Mouse (Mus musculus) CH12.LX (cell line): ENCODE data around the gene Olfr543. TPM values are rescaled to one million over a fixed set of nuclear protein-coding genes. Genes with fewer than 3 reads are reported as not detected.

Experiments used
- DNase-seq: peaks from one replicate; pipeline ENCODE4 v3.0.0-alpha.2; 2013; ENCODE audit errors: extremely low read depth
- H3K27ac ChIP-seq: 2 replicates; pipeline ENCODE4 v1.5.1; 2012; ENCODE audit warnings: low read depth, mild to moderate bottlenecking, control low read depth, moderate library complexity; ENCODE audit not compliant: insufficient read depth
- H3K27me3 ChIP-seq: replicated peaks from 2 replicates; pipeline ENCODE3; 2012; ENCODE audit warnings: inconsistent platforms
- H3K36me3 ChIP-seq, 2 experiments: replicated peaks in 1 of 2; 2 replicates each; pipeline versions ENCODE3 to v1.6.1; 2012; ENCODE audit warnings: inconsistent platforms in 1 of 2, low read length in 1 of 2, mild to moderate bottlenecking in 1 of 2, mixed read lengths in 1 of 2, moderate library complexity in 1 of 2; ENCODE audit not compliant: control insufficient read depth in 1 of 2, insufficient read depth in 1 of 2
- H3K4me1 ChIP-seq, 2 experiments: 2 replicates each; pipeline ENCODE4 v1.6.1; 2012; ENCODE audit warnings: inconsistent platforms in 1 of 2, moderate library complexity in 1 of 2; ENCODE audit not compliant: insufficient read depth in 2 of 2, control insufficient read depth in 1 of 2
- H3K4me2 ChIP-seq: 2 replicates; pipeline ENCODE4 v1.6.1; 2012; ENCODE audit warnings: low read depth, mild to moderate bottlenecking, control low read depth; ENCODE audit not compliant: poor library complexity, insufficient read depth, severe bottlenecking
- H3K4me3 ChIP-seq, 3 experiments: fragments of 150-350 bp in 1 of 3; sonication (generic) in 1 of 3; replicated peaks in 1 of 3; 2 replicates each; pipeline versions ENCODE3 to v1.5.1; 2011 to 2012; ENCODE audit warnings: low read depth in 2 of 3, low read length in 2 of 3, mild to moderate bottlenecking in 2 of 3, moderate library complexity in 2 of 3, control low read depth in 1 of 3, improper control_type of control experiment in 1 of 3, inconsistent platforms in 1 of 3, mixed read lengths in 1 of 3; ENCODE audit not compliant: poor library complexity in 1 of 3
- H3K79me2 ChIP-seq: replicated peaks from 2 replicates; pipeline ENCODE4 v1.6.1; 2012; ENCODE audit warnings: mild to moderate bottlenecking, moderate library complexity; ENCODE audit not compliant: control insufficient read depth, poor library complexity, insufficient read depth, severe bottlenecking; ENCODE audit errors: extremely low read depth
- H3K9ac ChIP-seq: 2 replicates; pipeline ENCODE4 v1.6.1; 2012; ENCODE audit warnings: low read depth, mild to moderate bottlenecking, control low read depth, moderate library complexity; ENCODE audit not compliant: insufficient read depth
- H3K9me3 ChIP-seq: replicated peaks from 2 replicates; pipeline ENCODE3; 2012; ENCODE audit warnings: low read length, inconsistent platforms, mixed read lengths
- CHD1 ChIP-seq: IDR thresholded peaks from 2 replicates; pipeline ENCODE4 v1.6.1; 2012; ENCODE audit warnings: low read depth, low read length, improper control_type of control experiment, inconsistent platforms
- CTCF ChIP-seq, 2 experiments: IDR thresholded peaks in 1 of 2; conservative IDR thresholded peaks in 1 of 2; 2 replicates each; pipeline ENCODE4 v1.5.1; 2011 to 2012; ENCODE audit warnings: low read depth in 2 of 2, low read length in 2 of 2, improper control_type of control experiment in 1 of 2, inconsistent platforms in 1 of 2, mild to moderate bottlenecking in 1 of 2, moderate library complexity in 1 of 2
- EP300 ChIP-seq: IDR thresholded peaks from 2 replicates; pipeline ENCODE4 v1.6.1; 2011; ENCODE audit warnings: low read length, improper control_type of control experiment
- ETS1 ChIP-seq: conservative IDR thresholded peaks from 2 replicates; pipeline ENCODE4 v1.6.1; 2012; ENCODE audit warnings: low read depth, mild to moderate bottlenecking, inconsistent platforms, low read length, improper control_type of control experiment, moderate library complexity
- GABPA ChIP-seq: IDR thresholded peaks from 2 replicates; pipeline ENCODE4 v1.6.1; 2012; ENCODE audit warnings: low read depth, low read length, improper control_type of control experiment, inconsistent platforms; ENCODE audit not compliant: insufficient replicate concordance
- IRF4 ChIP-seq: IDR thresholded peaks from 2 replicates; pipeline ENCODE4 v1.6.1; 2014; ENCODE audit warnings: low read depth, mild to moderate bottlenecking, inconsistent platforms, low read length, improper control_type of control experiment
- JUN ChIP-seq: IDR thresholded peaks from 2 replicates; pipeline ENCODE4 v1.6.1; 2011; ENCODE audit warnings: low read depth, mild to moderate bottlenecking, low read length, improper control_type of control experiment, moderate library complexity; ENCODE audit not compliant: insufficient read depth
- JUND ChIP-seq: conservative IDR thresholded peaks from 2 replicates; pipeline ENCODE4 v1.6.1; 2011; ENCODE audit warnings: low read depth, low read length, improper control_type of control experiment
- KAT2A ChIP-seq: IDR thresholded peaks from 2 replicates; pipeline ENCODE4 v1.6.1; 2012; ENCODE audit warnings: low read length, improper control_type of control experiment, inconsistent platforms; ENCODE audit not compliant: insufficient replicate concordance
- MAFK ChIP-seq: IDR thresholded peaks from 2 replicates; pipeline ENCODE4 v1.6.1; 2011; ENCODE audit warnings: low read length, improper control_type of control experiment; ENCODE audit not compliant: insufficient replicate concordance
- MAX ChIP-seq: IDR thresholded peaks from 2 replicates; pipeline ENCODE4 v1.6.1; 2011; ENCODE audit warnings: low read length, improper control_type of control experiment
- MAZ ChIP-seq: IDR thresholded peaks from 2 replicates; pipeline ENCODE4 v1.6.1; 2012; ENCODE audit warnings: low read depth, mild to moderate bottlenecking, inconsistent platforms, low read length, improper control_type of control experiment, moderate library complexity
- MEF2A ChIP-seq: IDR thresholded peaks from 2 replicates; pipeline ENCODE4 v1.6.1; 2014; ENCODE audit warnings: low read depth, mild to moderate bottlenecking, inconsistent platforms, low read length, improper control_type of control experiment, borderline replicate concordance
- MXI1 ChIP-seq: IDR thresholded peaks from 2 replicates; pipeline ENCODE4 v1.6.1; 2011; ENCODE audit warnings: mild to moderate bottlenecking, low read depth, low read length, improper control_type of control experiment
- MYC ChIP-seq: IDR thresholded peaks from 2 replicates; pipeline ENCODE4 v1.6.1; 2011; ENCODE audit warnings: low read depth, mild to moderate bottlenecking, improper control_type of control experiment, low read length
- POLR2A ChIP-seq: IDR thresholded peaks from 2 replicates; pipeline ENCODE4 v1.6.1; 2011; ENCODE audit warnings: low read depth, mild to moderate bottlenecking, improper control_type of control experiment, low read length
- POLR2AphosphoS2 ChIP-seq: IDR thresholded peaks from 2 replicates; pipeline ENCODE4 v1.6.1; 2011; ENCODE audit warnings: low read depth, low read length, improper control_type of control experiment
- SIN3A ChIP-seq: IDR thresholded peaks from 2 replicates; pipeline ENCODE4 v1.6.1; 2012; ENCODE audit warnings: low read length, improper control_type of control experiment, inconsistent platforms
- SMC3 ChIP-seq: IDR thresholded peaks from 2 replicates; pipeline ENCODE4 v1.6.1; 2011; ENCODE audit warnings: low read depth, low read length, improper control_type of control experiment
- TBP ChIP-seq: conservative IDR thresholded peaks from 2 replicates; pipeline ENCODE4 v1.6.1; 2011; ENCODE audit warnings: low read depth, low read length, improper control_type of control experiment
- TCF12 ChIP-seq: IDR thresholded peaks from 2 replicates; pipeline ENCODE4 v1.6.1; 2014; ENCODE audit warnings: low read depth, mild to moderate bottlenecking, inconsistent platforms, low read length, improper control_type of control experiment
- UBTF ChIP-seq: IDR thresholded peaks from 2 replicates; pipeline ENCODE4 v1.6.1; 2012; ENCODE audit warnings: low read depth, mild to moderate bottlenecking, inconsistent platforms, low read length, improper control_type of control experiment, moderate library complexity
- USF1 ChIP-seq: IDR thresholded peaks from 2 replicates; pipeline ENCODE4 v1.6.1; 2014; ENCODE audit warnings: low read depth, mild to moderate bottlenecking, inconsistent platforms, low read length, improper control_type of control experiment
- USF2 ChIP-seq: conservative IDR thresholded peaks from 2 replicates; pipeline ENCODE4 v1.6.1; 2011; ENCODE audit warnings: low read depth, low read length, improper control_type of control experiment
- ZMIZ1 ChIP-seq: IDR thresholded peaks from 2 replicates; pipeline ENCODE4 v1.6.1; 2012; ENCODE audit warnings: low read depth, mild to moderate bottlenecking, inconsistent platforms, low read length, improper control_type of control experiment
- ZNF384 ChIP-seq: IDR thresholded peaks from 2 replicates; pipeline ENCODE4 v1.6.1; 2012; ENCODE audit warnings: low read depth, low read length, improper control_type of control experiment, inconsistent platforms
- dilution Hi-C: fragments of 300-500 bp; cut with MboI; formaldehyde crosslinking; loops from 2 replicates; pipeline ENCODE4 v1.14.3; 2020; ENCODE audit warnings: low sequenced_read_pairs; ENCODE audit not compliant: extremely low pct_unique_long_range_greater_than_20kb, extremely low pct_ligation_motif_present
- in situ Hi-C: fragments of 300-500 bp; cut with MboI; formaldehyde crosslinking; loops from 3 replicates; pipeline ENCODE4 v1.14.3; 2019; ENCODE audit warnings: low sequenced_read_pairs, low pct_ligation_motif_present, low pct_unique_long_range_greater_than_20kb, mixed read lengths
- polyA plus RNA-seq: library from polyadenylated mRNA; unstranded; fragments of >175 nt; gene quantifications from 2 replicates; pipeline ENCODE4 v1.2.1, GENCODE M21; 2012; ENCODE audit warnings: low read depth; ENCODE audit not compliant: insufficient read length
- total RNA-seq, 2 experiments: library from RNA; depleted of rRNA; stranded (reverse); fragments of 300-350 nt in 1 of 2; fragments of >200 nt in 1 of 2; gene quantifications; 2 replicates each; pipeline ENCODE4 v1.2.3; 2012 to 2014

The Olfr543 gene
- total and polyA plus RNA-seq, 3 experiments, result 1.1 TPM; not detected in 2

DNA sequence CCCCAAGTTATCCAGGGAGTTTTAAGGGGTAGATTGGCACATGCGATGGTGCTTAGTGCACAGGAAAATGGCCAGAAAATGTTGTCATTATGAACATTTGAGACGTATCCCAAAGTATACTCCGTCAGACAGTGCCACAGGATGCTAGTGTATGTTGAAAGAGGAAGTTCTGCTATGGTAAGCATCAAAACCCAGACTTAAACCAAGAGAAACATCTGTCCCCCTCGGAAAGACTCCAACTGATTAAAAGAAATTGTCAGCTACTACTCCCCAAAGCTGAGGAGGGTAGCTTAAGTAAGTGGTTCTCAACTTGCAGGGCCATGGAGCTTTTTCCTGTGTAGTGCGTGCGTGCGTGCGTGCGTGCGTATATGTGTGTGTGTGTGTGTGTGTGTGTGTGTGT is 30.4 kb upstream of the Olfr543 start:
- no peaks in the 10 kb centered on the region for H3K9me3 ChIP-seq
- no peaks in the 10 kb centered on the region for H3K79me2 ChIP-seq
- no peak overlapping the region for H3K9ac ChIP-seq
- H3K27ac ChIP-seq, result no peak overlapping the region
- no peak overlapping the region for H3K4me3 ChIP-seq
- peaks cover 5 to 24% of the 10 kb centered on the region in 2 experiments for H3K4me1 ChIP-seq
- TF ChIP-seq MEF2A, result no peak
- dilution Hi-C loops (no loop called here), in situ Hi-C loops (loop anchor here (25.0 kb wide), 1 partner anchor 250 kb away; the partner anchor contains the start of genes Olfr560, Olfr561 and Olfr78)
- no peak for DNase-seq
- H3K36me3 ChIP-seq, result no peaks in the 10 kb centered on the region
- no peak overlapping the region for H3K4me2 ChIP-seq
- H3K27me3 ChIP-seq, result no peaks in the 10 kb centered on the region

- in situ Hi-C loops (loop anchor here (5.0 to 25.0 kb wide), 3 partner anchors 128 to 405 kb away; partner anchors contain the start of genes Olfr554, Olfr560, Olfr561 and Olfr571), dilution Hi-C loops (no loop called here)
Observed at GRCm38 (mm10) chr7:102509726-102510125, 28.2 kb upstream of the Olfr543 start.

GRCm38 (mm10) chr7:102508666-102509065 is 27.2 kb upstream of the Olfr543 start:
- no peak for DNase-seq
- H3K79me2 ChIP-seq, result no peaks in the 10 kb centered on the region
- H3K4me1 ChIP-seq, result peaks cover 0 to 9% of the 10 kb centered on the region in 2 experiments; a peak in 2 of 4 replicates
- in situ Hi-C loops (loop anchor here (5.0 to 25.0 kb wide), 3 partner anchors 129 to 406 kb away; partner anchors contain the start of genes Olfr554, Olfr560, Olfr561 and Olfr571), dilution Hi-C loops (no loop called here)
- no peaks in the 10 kb centered on the region for H3K36me3 ChIP-seq
- H3K4me2 ChIP-seq, result no peak overlapping the region
- H3K27me3 ChIP-seq, result no peaks in the 10 kb centered on the region
- no peaks in the 10 kb centered on the region for H3K9me3 ChIP-seq
- H3K4me3 ChIP-seq, result no peak overlapping the region
- no peak overlapping the region for H3K27ac ChIP-seq
- no peak overlapping the region for H3K9ac ChIP-seq
- TF ChIP-seq POLR2AphosphoS2, result no peak
- no peak for TF ChIP-seq MAX
- TF ChIP-seq MXI1, result no peak
- TF ChIP-seq EP300, result no peak
- TF ChIP-seq JUN, result no peak
- no peak for TF ChIP-seq GABPA
- TF ChIP-seq ETS1, result no peak
- no peak for TF ChIP-seq IRF4
- no peak for TF ChIP-seq MAZ
- no peak for TF ChIP-seq ZNF384
- no peak for TF ChIP-seq KAT2A
- TF ChIP-seq, all 38 proteins: peak for 0

More at GRCm38 (mm10) chr7:102509726-102510125, 28.2 kb upstream of the Olfr543 start:
- Histone ChIP-seq H3K4me2 (no peak overlapping the region), H3K9ac (no peak overlapping the region), H3K4me3 (no peak overlapping the region), H3K27ac (no peak overlapping the region), H3K36me3 (no peaks in the 10 kb centered on the region), H3K79me2 (no peaks in the 10 kb centered on the region), H3K4me1 (peaks cover 0 to 17% of the 10 kb centered on the region in 2 experiments; a peak in 2 of 4 replicates), H3K27me3 (no peaks in the 10 kb centered on the region), H3K9me3 (no peaks in the 10 kb centered on the region)
- DNase-seq, result no peak
- TF ChIP-seq UBTF (no peak), TBP (no peak), CTCF (conservative IDR thresholded peaks at IDR 0.05 in 1 of 2, IDR thresholded peaks at IDR 0.05 in 1 of 2; ENCODE audit: low read depth in 2 of 2, low read length in 2 of 2) (no peak), ZMIZ1 (no peak), MAFK (no peak), MXI1 (no peak), JUN (no peak), SIN3A (no peak), CHD1 (no peak), POLR2AphosphoS2 (no peak), USF2 (no peak), JUND (no peak), TCF12 (no peak), MYC (no peak), POLR2A (no peak), USF1 (no peak), SMC3 (no peak), MAX (no peak)
